Mouse (Mus musculus) embryo, embryonic 11 days (tissue): ENCODE measurements at regions not wholly inside any gene's neighbourhood (a gene's known extent, or its start where the extent isn't known, plus 50 kb on each side); places are given as distances from the start of the nearest gene placed in this dataset.

Source experiments
- DNase-seq: peaks from one replicate; pipeline ENCODE4 v3.0.0-alpha.2; 2015

DNA sequence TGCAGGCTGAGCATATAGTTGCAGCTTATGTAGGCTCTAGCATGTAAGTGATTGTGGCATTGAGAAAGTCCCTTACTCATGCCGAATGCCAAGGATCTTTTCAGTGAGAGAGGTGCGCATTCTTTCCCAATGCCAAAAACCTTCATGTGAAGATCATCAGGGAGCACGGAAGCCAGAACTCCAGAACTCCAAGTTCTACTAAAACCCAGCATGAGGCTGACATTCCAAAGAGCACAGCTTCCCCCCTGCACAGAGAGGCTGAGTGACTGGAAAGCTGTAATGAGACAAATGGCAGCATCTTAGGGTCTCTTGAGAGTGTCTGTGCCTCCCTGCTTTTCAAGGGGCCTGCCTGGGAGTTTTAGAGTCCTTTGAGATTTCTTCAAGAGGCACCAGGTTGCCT, 259.4 kb downstream of the Fzd1 start:
- DNase-seq = no peak

- DNase-seq = no peak
These were observed 261.0 kb downstream of the Fzd1 start for GRCm38 (mm10) chr5:4496907-4497200.

- DNase-seq = no peak
These were observed 261.5 kb downstream of the Fzd1 start for GRCm38 (mm10) chr5:4496132-4496906.

DNA sequence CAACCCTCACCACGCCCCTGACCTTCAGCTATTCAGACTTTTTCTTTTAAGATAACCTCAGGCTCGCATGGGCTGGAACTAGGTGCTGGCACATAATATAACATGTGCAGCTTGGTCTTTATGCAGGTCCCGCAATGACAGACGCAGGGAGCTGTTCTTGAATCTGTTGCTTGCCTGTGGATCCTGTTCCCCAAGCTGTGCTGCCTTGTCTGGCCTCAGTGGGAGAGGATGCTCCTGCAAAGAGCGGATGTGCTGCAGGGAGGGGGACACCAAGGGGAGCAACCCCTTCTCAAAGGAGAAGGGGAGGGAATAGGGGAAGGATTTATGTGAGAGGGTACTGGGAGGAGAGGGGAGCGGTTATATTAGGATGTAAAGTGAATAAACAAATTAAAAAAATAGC, 262.4 kb downstream of the Fzd1 start:
- no peak for DNase-seq

DNA sequence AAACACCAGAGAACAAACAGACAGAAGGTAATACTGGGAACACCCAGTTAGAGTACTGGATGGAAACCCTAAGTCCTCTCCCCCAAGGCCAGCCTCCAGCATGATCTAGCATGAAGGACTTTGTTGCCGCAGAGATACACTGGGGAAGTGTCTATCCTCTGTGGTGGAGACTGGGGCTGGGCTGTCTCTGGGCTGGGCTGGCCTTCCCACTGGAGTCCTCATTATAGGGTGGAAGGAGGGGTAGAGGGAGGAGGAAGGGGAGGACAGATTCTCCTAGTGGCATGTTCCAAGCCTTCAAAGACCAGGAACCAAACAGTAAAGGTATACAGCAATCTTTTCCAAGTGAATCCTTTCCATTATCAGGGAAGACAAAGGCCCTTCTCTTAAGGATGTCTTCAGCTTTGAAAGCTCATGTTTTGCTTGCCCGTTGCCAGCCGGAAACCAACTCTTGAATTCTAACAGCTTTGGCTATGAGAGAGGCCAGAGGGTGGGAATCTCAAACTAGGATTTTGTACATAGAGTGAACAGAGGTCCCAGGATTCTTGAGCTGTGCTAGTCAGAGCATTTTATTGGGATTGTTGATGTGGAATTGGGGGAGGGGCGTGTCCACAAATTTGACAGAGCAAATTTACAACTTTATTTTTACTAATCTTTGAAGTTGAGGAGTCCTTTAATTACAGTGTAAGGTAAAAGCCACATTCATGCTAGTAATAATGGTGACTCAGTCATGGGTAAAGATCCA, 271.3 kb downstream of the Fzd1 start:
- no peak for DNase-seq

DNA sequence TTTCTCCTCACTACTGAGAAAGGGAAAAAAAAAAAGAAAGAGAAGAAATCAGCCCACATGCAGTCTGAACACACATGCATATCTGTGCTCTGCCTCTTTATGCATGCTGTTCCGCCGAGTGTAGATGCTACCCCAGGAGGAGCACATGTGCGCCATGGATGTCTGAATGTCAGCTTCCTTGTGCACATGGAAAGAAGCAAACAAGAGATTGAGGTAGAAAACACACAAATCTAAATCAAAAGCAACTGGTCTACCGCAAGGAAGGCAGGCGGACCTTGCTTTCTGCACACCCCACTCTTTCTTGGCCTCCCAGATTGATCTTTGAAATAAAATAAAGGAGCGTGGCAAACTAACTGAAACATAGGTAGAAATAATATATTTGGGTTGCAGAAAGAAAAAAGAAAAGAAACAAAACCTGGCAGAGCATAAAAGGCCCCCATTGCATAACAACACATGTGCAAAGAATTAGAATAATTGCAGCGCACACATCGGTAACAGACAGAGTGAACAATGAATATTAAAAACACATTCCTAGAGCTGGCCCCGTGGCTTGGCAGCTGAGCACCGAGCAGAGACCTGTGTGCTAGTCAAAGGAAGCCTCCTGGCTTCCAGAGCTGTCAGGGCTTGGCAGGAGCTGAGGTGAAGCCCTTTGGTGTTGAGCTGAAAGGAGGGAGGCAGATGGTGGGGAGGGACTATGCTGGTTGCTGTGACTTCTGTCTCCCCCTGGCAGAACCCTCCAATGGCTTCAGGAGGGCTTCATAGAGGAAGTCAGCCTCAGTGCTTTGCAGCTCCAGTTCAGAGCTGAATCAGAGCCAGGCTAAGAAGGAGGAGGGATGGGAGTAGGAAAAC, 272.1 kb downstream of the Fzd1 start:
- peak; percentile 63 for DNase-seq

GRCm38 (mm10) chr5:4484780-4485179, 273.1 kb downstream of the Fzd1 start:
- peak; percentile 57 for DNase-seq

DNA sequence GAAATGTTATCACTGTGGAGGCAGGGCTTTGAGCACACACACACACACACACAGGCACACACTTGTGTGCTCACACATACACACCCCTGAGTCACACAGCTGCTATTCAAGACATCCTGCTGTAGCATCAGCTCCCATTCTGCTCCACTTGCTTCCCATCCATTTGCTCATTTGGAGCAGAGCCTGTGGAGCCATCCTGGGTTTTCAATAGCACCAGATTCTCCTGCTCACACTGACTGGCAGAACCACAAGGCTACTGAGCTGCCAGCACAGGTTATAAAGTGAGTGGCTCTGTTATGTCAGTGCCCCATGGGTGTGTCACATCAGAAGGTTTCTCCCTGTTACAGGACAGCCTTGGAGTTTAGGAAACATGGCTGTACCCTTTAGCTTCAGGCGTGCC, 273.7 kb downstream of the Fzd1 start:
- no peak for DNase-seq

GRCm38 (mm10) chr5:4474255-4474654, 282.1 kb downstream of the Mterf1b start:
- no peak for DNase-seq
